Mouse (Mus musculus): ENCODE measurements around the gene Cars. TPM values are rescaled to one million over a fixed set of nuclear protein-coding genes. Genes with fewer than 3 reads are reported as not detected.

The Cars gene
- total and polyA plus RNA-seq, 3 experiments, result 40.8 to 73.5 TPM; not detected in 1

GRCm38 (mm10) chr7:143583956-143584355 lies 15.9 kb downstream of the Cars start:
- Histone ChIP-seq H3K27ac (ENCODE audit: control insufficient read depth, low read depth, low read length) (no peak overlapping the region), H3K36me3 (ENCODE audit: control insufficient read depth in 1 of 2, insufficient read depth in 2 of 2, low read length in 2 of 2) (peaks cover 0 to 18% of the 10 kb centered on the region in 2 experiments; a peak in 2 of 4 replicates), H3K79me2 (ENCODE audit: control insufficient read depth, insufficient read depth, low read length, poor library complexity) (no peaks in the 10 kb centered on the region; the same call in 1 of the 2 replicates), H3K4me1 (ENCODE audit: control insufficient read depth in 1 of 2, insufficient read depth in 2 of 2, low read length in 2 of 2) (no peaks in the 10 kb centered on the region), H3K27me3 (ENCODE audit: control insufficient read depth in 1 of 2, insufficient read depth in 2 of 2, low read length in 2 of 2) (no peaks in the 10 kb centered on the region), H3K9ac (ENCODE audit: control insufficient read depth, low read depth, low read length, poor library complexity, severe bottlenecking) (no peak overlapping the region), H3K4me3 (ENCODE audit: control insufficient read depth in 1 of 2, insufficient read depth in 1 of 2, low read depth in 2 of 2, low read length in 2 of 2) (no peak overlapping the region), H3K9me3 (replicated peaks; ENCODE audit: insufficient read depth, low read length) (no peaks in the 10 kb centered on the region)
- TF ChIP-seq ELF1 (IDR thresholded peaks at IDR 0.05; ENCODE audit: low read depth, low read length), result 0 out of 2 replicates have a peak, but pooled peaks have one; percentile 11
- no peak for TF ChIP-seq MAX (IDR thresholded peaks at IDR 0.05; ENCODE audit: low read length)
- TF ChIP-seq CTCF (IDR thresholded peaks at IDR 0.05 in 2 of 3, conservative IDR thresholded peaks at IDR 0.05 in 1 of 3; ENCODE audit: control insufficient read depth in 1 of 3, insufficient read depth in 1 of 3, low read depth in 2 of 3, low read length in 3 of 3, poor library complexity in 1 of 3, severe bottlenecking in 1 of 3), result peak; percentile 76 to 80 (median 79)
- peak; percentile 67 for TF ChIP-seq SMC3 (IDR thresholded peaks at IDR 0.05; ENCODE audit: low read depth, low read length)
- TF ChIP-seq MYC (IDR thresholded peaks at IDR 0.05; ENCODE audit: low read depth, low read length), result no peak
- peak; percentile 36 for TF ChIP-seq RAD21 (IDR thresholded peaks at IDR 0.05; ENCODE audit: low read depth, low read length)
- DNase-seq (ENCODE audit: low read depth, low spot score), result peak; percentile 79

DNA sequence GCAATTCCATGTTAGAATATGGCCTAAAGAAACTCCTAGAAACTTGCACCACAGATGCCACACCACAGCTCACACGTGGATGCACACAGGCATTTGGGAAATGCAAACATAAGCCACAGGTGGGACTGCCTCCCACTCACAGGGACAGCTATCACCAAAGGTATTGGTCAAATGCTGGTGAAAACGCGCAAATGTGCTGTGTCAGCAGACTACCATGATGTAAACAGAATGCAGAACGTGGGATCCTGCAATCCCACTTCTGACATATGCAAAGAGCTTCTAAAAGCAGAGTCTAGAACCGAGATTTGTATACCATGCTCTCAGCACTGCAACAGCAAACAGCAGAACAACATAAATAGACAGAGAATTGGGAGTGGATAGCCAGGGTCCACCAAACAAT lies 16.9 kb downstream of the Cars start:
- Histone ChIP-seq H3K27me3 (ENCODE audit: control insufficient read depth in 1 of 2, insufficient read depth in 2 of 2, low read length in 2 of 2) (no peaks in the 10 kb centered on the region), H3K79me2 (ENCODE audit: control insufficient read depth, insufficient read depth, low read length, poor library complexity) (no peaks in the 10 kb centered on the region; the same call in 1 of the 2 replicates), H3K4me3 (ENCODE audit: control insufficient read depth in 1 of 2, insufficient read depth in 1 of 2, low read depth in 2 of 2, low read length in 2 of 2) (no peak overlapping the region), H3K9ac (ENCODE audit: control insufficient read depth, low read depth, low read length, poor library complexity, severe bottlenecking) (no peak overlapping the region), H3K4me1 (ENCODE audit: control insufficient read depth in 1 of 2, insufficient read depth in 2 of 2, low read length in 2 of 2) (no peaks in the 10 kb centered on the region), H3K36me3 (ENCODE audit: control insufficient read depth in 1 of 2, insufficient read depth in 2 of 2, low read length in 2 of 2) (peaks cover 0 to 22% of the 10 kb centered on the region in 2 experiments; a peak in 2 of 4 replicates), H3K9me3 (replicated peaks; ENCODE audit: insufficient read depth, low read length) (no peaks in the 10 kb centered on the region), H3K27ac (ENCODE audit: control insufficient read depth, low read depth, low read length) (no peak overlapping the region)
- TF ChIP-seq MAFK (IDR thresholded peaks at IDR 0.05; ENCODE audit: borderline replicate concordance, low read depth, low read length) (0 out of 2 replicates have a peak, but pooled peaks have one; percentile 54), ZNF384 (IDR thresholded peaks at IDR 0.05; ENCODE audit: low read depth, low read length) (no peak)
- no peak for DNase-seq (ENCODE audit: low read depth, low spot score)

DNA sequence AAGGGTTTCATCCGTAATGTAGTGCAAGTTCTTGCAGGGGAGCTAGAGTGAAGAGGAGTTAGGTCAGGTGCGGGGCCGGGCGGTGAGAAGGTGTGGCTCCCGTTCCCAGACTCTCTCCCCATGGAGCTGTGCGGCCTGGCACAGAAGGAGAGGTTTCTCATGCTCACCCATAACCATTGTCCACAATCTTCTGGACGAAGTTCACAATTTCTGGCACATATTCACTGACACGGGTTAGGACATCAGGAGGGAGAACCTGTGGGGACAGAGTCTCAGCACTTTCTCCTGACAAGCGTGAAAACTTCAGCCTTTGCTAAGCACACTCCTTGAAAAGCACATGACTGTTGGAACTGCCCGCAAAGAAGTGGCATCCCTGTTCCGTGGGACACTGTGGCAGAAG lies 24.1 kb downstream of the Cars start:
- H3K9me3 ChIP-seq (replicated peaks; ENCODE audit: insufficient read depth, low read length), result no peaks in the 10 kb centered on the region

DNA sequence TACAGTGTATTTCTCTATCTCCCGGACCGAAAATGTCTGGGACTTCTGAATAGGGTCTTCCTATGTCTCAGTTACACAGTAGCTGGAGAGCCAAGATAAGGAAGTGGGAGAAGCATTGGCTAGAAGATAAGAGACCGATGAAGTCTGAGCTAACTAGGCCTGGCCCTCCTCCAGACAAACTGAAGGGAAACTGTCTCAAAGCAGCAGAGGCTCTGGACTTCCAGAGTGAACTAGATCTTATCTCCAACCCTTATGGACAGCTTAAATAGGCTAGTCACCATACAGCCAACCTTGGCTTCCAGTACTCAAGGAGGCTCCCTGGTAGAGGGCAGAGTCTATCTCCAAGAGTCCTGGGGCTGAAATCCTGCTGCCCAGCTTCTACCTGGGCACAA lies 34.2 kb downstream of the Cars start:
- peak; percentile 92 for DNase-seq (ENCODE audit: low read depth, low spot score)
- H3K79me2 ChIP-seq (ENCODE audit: control insufficient read depth, insufficient read depth, low read length, poor library complexity), result no peaks in the 10 kb centered on the region
- TF ChIP-seq MXI1 (IDR thresholded peaks at IDR 0.05; ENCODE audit: low read depth, low read length) (no peak; the same call in none of the 2 replicates), TAL1 (IDR thresholded peaks at IDR 0.05; ENCODE audit: low read length) (peak; percentile 98), KAT2A (conservative IDR thresholded peaks at IDR 0.05; ENCODE audit: low read depth, low read length) (no peak), ZKSCAN1 (IDR thresholded peaks at IDR 0.05; ENCODE audit: low read depth, low read length) (no peak; the same call in 1 of the 2 replicates), MAFK (IDR thresholded peaks at IDR 0.05; ENCODE audit: borderline replicate concordance, low read depth, low read length) (peak; percentile 43; the same call in 1 of the 2 replicates), POLR2AphosphoS2 (IDR thresholded peaks at IDR 0.05; ENCODE audit: low read length) (peak; percentile 98), BHLHE40 (IDR thresholded peaks at IDR 0.05; ENCODE audit: borderline replicate concordance, low read depth, low read length) (no peak), ZNF384 (IDR thresholded peaks at IDR 0.05; ENCODE audit: low read depth, low read length) (no peak; the same call in 1 of the 2 replicates), GABPA (IDR thresholded peaks at IDR 0.05; ENCODE audit: low read depth, low read length) (no peak), USF1 (IDR thresholded peaks at IDR 0.05; ENCODE audit: low read depth, low read length) (no peak), GATA1 (IDR thresholded peaks at IDR 0.05; ENCODE audit: low read depth, low read length) (peak; percentile 100), CHD2 (IDR thresholded peaks at IDR 0.05; ENCODE audit: low read length) (peak; percentile 22; the same call in 1 of the 2 replicates), NELFE (IDR thresholded peaks at IDR 0.05; ENCODE audit: low read depth, low read length) (no peak), CTCF (IDR thresholded peaks at IDR 0.05 in 2 of 3, conservative IDR thresholded peaks at IDR 0.05 in 1 of 3; ENCODE audit: control insufficient read depth in 1 of 3, insufficient read depth in 1 of 3, low read depth in 2 of 3, low read length in 3 of 3, poor library complexity in 1 of 3, severe bottlenecking in 1 of 3) (no peak), CHD1 (IDR thresholded peaks at IDR 0.05; ENCODE audit: low read depth, low read length) (no peak)

More for the DNA sequence above, 24.1 kb downstream of the Cars start:
- H3K27ac ChIP-seq (ENCODE audit: control insufficient read depth, low read depth, low read length), result no peak overlapping the region
- no peaks in the 10 kb centered on the region for H3K4me1 ChIP-seq (ENCODE audit: control insufficient read depth in 1 of 2, insufficient read depth in 2 of 2, low read length in 2 of 2)
- no peaks in the 10 kb centered on the region for H3K27me3 ChIP-seq (ENCODE audit: control insufficient read depth in 1 of 2, insufficient read depth in 2 of 2, low read length in 2 of 2)
- H3K4me3 ChIP-seq (ENCODE audit: control insufficient read depth in 1 of 2, insufficient read depth in 1 of 2, low read depth in 2 of 2, low read length in 2 of 2), result no peak overlapping the region
- H3K9ac ChIP-seq (ENCODE audit: control insufficient read depth, low read depth, low read length, poor library complexity, severe bottlenecking), result no peak overlapping the region
- H3K79me2 ChIP-seq (ENCODE audit: control insufficient read depth, insufficient read depth, low read length, poor library complexity), result no peaks in the 10 kb centered on the region
- TF ChIP-seq RAD21 (IDR thresholded peaks at IDR 0.05; ENCODE audit: low read depth, low read length), result no peak
- H3K36me3 ChIP-seq (ENCODE audit: control insufficient read depth in 1 of 2, insufficient read depth in 2 of 2, low read length in 2 of 2), result peaks cover 0 to 29% of the 10 kb centered on the region in 2 experiments; a peak in 2 of 4 replicates
- DNase-seq (ENCODE audit: low read depth, low spot score), result no peak

More for the DNA sequence above, 34.2 kb downstream of the Cars start:
- Histone ChIP-seq H3K36me3 (ENCODE audit: control insufficient read depth in 1 of 2, insufficient read depth in 2 of 2, low read length in 2 of 2) (peaks cover 31 to 32% of the 10 kb centered on the region in 2 experiments), H3K9me3 (replicated peaks; ENCODE audit: insufficient read depth, low read length) (no peaks in the 10 kb centered on the region), H3K27me3 (ENCODE audit: control insufficient read depth in 1 of 2, insufficient read depth in 2 of 2, low read length in 2 of 2) (no peaks in the 10 kb centered on the region), H3K9ac (ENCODE audit: control insufficient read depth, low read depth, low read length, poor library complexity, severe bottlenecking) (peak overlapping the region; percentile 4; the same call in 1 of the 2 replicates), H3K4me1 (ENCODE audit: control insufficient read depth in 1 of 2, insufficient read depth in 2 of 2, low read length in 2 of 2) (peaks cover 22 to 30% of the 10 kb centered on the region in 2 experiments), H3K27ac (ENCODE audit: control insufficient read depth, low read depth, low read length) (peak overlapping the region; percentile 79), H3K4me3 (ENCODE audit: control insufficient read depth in 1 of 2, insufficient read depth in 1 of 2, low read depth in 2 of 2, low read length in 2 of 2) (no peak overlapping the region)
